Mouse (Mus musculus) small intestine, adult 2 months (tissue): ENCODE data around the gene Tinagl1.

ENCODE experiments used
- CTCF ChIP-seq: fragments of 200-500 bp; IDR thresholded peaks from 2 replicates; pipeline ENCODE4 v1.5.1; 2012; ENCODE audit warnings: low read depth, mild to moderate bottlenecking, control low read depth, inconsistent platforms, low read length, moderate library complexity, mixed read lengths; ENCODE audit not compliant: insufficient replicate concordance, insufficient read length; ENCODE audit errors: extremely low read depth
- POLR2A ChIP-seq: fragments of 200-500 bp; IDR thresholded peaks from 2 replicates; pipeline ENCODE4 v1.6.1; 2012; ENCODE audit warnings: low read depth, mild to moderate bottlenecking, control low read depth, inconsistent platforms, low read length, moderate library complexity

DNA sequence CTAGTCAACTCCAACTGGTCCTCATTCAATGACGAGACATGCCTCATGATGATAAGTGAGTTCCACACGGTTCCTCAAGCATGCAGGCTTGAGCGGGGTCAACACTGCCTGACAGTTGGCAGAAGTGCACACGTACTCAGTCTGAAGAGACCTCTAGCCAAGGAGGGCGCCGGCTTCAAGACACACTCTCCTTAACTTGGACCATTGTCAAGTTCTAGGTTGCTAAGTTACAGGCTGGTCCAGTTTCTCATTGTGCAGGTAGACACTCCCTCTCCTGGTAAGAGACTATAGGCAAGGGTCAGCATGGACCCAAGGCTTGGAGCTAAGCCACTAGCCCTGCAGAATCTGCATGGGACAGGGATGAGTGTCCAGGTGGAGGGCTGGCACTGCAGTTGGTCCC lies 49.8 kb downstream of the Tinagl1 start:
- TF ChIP-seq CTCF: no peak
- TF ChIP-seq POLR2A: no peak
